Mouse (Mus musculus): ENCODE measurements around the gene Tmem178b. TPM values are rescaled to one million over a fixed set of nuclear protein-coding genes. Genes with fewer than 3 reads are reported as not detected.

Gene Tmem178b
- polyA plus RNA-seq, 1 experiment from 2014 or later, result 0.13 TPM

DNA sequence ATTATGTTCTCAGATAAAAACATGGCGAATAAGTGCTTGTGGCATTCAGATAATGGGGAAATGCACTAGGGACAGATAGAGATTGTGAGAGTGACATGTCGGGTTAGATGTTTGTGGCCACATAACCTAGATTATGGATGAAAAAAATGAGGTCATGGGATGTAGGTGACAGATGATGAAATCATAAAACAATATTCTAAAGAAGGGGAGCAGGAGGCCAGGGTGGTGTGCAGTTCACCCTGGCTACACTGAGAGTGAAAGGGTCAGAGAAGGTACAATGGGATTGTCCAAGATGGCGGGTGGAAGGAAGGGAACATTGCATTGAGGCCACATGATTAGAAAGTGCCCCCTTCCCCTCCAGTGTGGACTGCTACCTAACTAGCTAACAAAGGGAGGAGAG is 160.9 kb downstream of the Tmem178b start:
- WGBS, result 75% methylated on average over 3 of the region's 3 CpGs

DNA sequence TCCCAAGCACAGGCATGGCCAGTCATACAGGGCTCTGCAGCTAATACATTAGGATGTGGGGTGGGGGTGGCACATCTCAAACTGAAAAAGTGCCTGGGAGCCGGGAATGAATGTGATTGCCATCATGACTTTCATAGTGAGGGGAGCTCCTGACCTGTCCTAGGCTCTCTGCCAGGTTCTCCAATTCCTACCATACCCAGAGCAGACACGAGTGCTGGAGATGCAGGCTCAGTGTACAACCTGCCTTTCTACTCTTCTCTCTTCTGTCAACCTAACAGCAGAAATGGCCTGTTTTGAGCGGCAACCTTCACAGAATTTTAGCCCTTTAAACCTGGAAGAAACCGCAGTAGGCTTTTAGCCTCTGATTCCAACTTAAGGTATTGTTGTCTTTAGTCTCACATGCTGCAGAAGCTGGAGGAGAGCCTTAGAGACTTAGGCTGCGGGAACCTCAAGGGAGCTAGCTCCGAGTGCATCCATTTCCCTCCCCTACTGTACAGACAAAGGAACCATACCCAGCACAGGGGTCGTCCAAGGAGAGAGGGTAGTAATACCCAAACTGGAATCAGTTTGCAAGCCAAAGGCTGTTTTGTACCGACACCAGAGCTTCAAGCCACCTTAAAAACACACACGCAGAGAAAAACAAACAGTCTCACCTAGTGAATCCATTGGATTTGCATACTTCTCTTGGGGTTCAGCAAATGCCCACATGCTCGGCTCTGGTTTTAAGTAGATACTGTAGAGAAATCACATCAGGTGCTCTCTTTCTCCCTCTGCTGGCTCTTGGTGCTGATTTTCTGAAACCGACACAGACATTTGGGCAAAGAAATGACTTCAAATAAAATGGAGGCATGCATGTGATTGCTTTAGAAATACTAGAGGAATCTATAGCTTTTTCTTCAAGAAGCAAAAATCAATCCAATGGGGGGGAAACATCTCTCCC is 176.2 kb downstream of the Tmem178b start:
- 41% methylated on average over 11 of the region's 11 CpGs for WGBS
- no peak overlapping the region for H3K9ac ChIP-seq
- no peak for ATAC-seq (ENCODE audit: insufficient read depth)
- no peaks in the 10 kb centered on the region for H3K9me3 ChIP-seq (ENCODE audit: low read depth, low read length)
- DNase-seq, result peak; percentile 60
- peak; percentile 29; the same call in 1 of the 2 replicates for TF ChIP-seq CTCF (IDR thresholded peaks at IDR 0.05; ENCODE audit: low read depth)
- no peak overlapping the region for H3K4me2 ChIP-seq
- no peaks in the 10 kb centered on the region for H3K4me1 ChIP-seq (ENCODE audit: insufficient read depth)
- H3K27ac ChIP-seq (ENCODE audit: low read depth), result no peak overlapping the region
- no peak overlapping the region for H3K4me3 ChIP-seq (ENCODE audit: low read depth, low read length)
- H3K36me3 ChIP-seq (ENCODE audit: insufficient read depth), result no peaks in the 10 kb centered on the region
- H3K27me3 ChIP-seq (ENCODE audit: insufficient read depth, low read length), result no peaks in the 10 kb centered on the region

More for the DNA sequence above, 160.9 kb downstream of the Tmem178b start:
- Histone ChIP-seq H3K4me3 (ENCODE audit: low read depth, low read length) (no peak overlapping the region), H3K27ac (ENCODE audit: low read depth) (no peak overlapping the region), H3K36me3 (ENCODE audit: insufficient read depth) (no peaks in the 10 kb centered on the region), H3K9me3 (ENCODE audit: low read depth, low read length) (no peaks in the 10 kb centered on the region), H3K27me3 (ENCODE audit: insufficient read depth, low read length) (no peaks in the 10 kb centered on the region), H3K4me2 (no peak overlapping the region), H3K9ac (no peak overlapping the region), H3K4me1 (ENCODE audit: insufficient read depth) (no peaks in the 10 kb centered on the region)
- ATAC-seq (ENCODE audit: insufficient read depth) (no peak), DNase-seq (no peak)
- no peak for TF ChIP-seq CTCF (IDR thresholded peaks at IDR 0.05; ENCODE audit: low read depth)

DNA sequence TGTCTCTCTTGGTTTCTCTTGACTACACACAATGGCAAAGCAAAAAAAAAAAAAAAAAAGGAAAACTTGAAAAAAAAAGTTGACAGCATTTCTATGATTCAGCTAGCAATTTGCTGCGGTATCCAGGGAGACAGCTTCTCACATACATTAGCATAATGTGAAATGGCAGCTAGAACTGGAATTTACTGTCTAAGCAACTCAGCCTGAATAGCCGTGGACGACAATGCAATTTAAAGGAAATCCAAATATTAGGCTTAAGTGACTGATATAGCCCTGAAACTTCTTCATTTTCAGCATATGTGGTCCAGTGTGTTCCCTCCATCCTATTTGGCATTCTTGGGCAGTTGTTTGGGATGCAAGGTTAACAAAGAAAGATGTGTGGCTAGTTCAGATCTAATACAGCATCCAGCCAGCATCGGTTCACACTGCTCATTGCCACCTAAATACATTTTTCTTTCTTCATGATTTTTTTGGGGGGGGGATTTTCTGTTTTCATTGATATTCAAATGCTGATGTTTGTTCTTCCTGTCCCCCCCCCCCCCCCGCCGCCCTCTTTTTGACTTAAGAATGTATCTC is 176.9 kb downstream of the Tmem178b start:
- H3K36me3 ChIP-seq (ENCODE audit: insufficient read depth), result no peaks in the 10 kb centered on the region
- H3K4me2 ChIP-seq, result no peak overlapping the region
- DNase-seq, result no peak
- TF ChIP-seq CTCF (IDR thresholded peaks at IDR 0.05; ENCODE audit: low read depth), result no peak
- no peaks in the 10 kb centered on the region for H3K27me3 ChIP-seq (ENCODE audit: insufficient read depth, low read length)
- WGBS, result 72% methylated on average over 6 of the region's 6 CpGs
- H3K4me3 ChIP-seq (ENCODE audit: low read depth, low read length), result no peak overlapping the region
- H3K9me3 ChIP-seq (ENCODE audit: low read depth, low read length), result no peaks in the 10 kb centered on the region
- no peak overlapping the region for H3K27ac ChIP-seq (ENCODE audit: low read depth)
- H3K9ac ChIP-seq, result no peak overlapping the region
- no peak for ATAC-seq (ENCODE audit: insufficient read depth)
- no peaks in the 10 kb centered on the region for H3K4me1 ChIP-seq (ENCODE audit: insufficient read depth)

DNA sequence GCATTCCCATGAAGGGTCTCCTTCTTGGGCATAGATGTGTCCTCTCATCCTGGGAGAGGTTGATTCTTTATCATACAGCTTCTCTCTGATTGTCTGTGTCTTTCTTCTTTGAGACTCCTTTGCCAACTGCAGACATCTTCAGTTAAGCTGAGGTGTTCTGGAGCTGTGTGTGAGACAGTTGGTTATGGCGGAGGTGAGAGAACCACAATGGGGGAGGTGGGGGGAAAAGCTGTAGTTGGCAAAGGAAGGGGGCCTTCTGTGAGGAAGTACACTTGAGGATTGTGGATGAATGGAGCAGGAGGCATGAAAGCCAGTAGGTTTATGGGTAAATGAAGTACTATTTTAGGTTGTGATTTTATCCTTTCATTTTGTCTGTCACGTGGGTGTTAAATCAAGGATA is 178.6 kb downstream of the Tmem178b start:
- DNase-seq (no peak), ATAC-seq (ENCODE audit: insufficient read depth) (no peak)
- WGBS, result 69% methylated on average over 2 of the region's 2 CpGs
- Histone ChIP-seq H3K36me3 (ENCODE audit: insufficient read depth) (no peaks in the 10 kb centered on the region), H3K9me3 (ENCODE audit: low read depth, low read length) (no peaks in the 10 kb centered on the region), H3K27me3 (ENCODE audit: insufficient read depth, low read length) (no peaks in the 10 kb centered on the region), H3K27ac (ENCODE audit: low read depth) (no peak overlapping the region), H3K4me1 (ENCODE audit: insufficient read depth) (no peaks in the 10 kb centered on the region), H3K4me2 (no peak overlapping the region), H3K4me3 (ENCODE audit: low read depth, low read length) (no peak overlapping the region), H3K9ac (no peak overlapping the region)
- no peak for TF ChIP-seq CTCF (IDR thresholded peaks at IDR 0.05; ENCODE audit: low read depth)

DNA sequence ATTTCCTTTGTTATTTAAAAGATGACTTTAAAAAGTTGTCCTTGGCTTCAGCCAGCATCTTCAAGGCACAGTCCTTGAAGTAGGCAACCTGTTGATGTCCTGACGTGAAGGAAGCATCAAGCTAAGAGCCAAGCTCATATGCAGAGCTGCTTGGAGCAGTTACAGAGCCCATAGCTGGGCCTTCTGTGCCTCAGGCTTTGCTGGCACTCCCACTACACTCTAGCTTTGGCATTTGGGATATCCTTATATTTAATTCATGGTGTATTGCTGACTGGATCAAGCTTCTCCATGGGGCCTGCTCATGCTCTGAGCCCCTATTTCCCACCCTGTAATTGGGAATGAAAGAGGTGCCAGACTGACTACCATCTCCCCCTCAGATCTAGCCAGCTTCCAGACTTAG is 179.5 kb downstream of the Tmem178b start:
- Histone ChIP-seq H3K27ac (ENCODE audit: low read depth) (no peak overlapping the region), H3K9ac (no peak overlapping the region), H3K4me1 (ENCODE audit: insufficient read depth) (no peaks in the 10 kb centered on the region), H3K36me3 (ENCODE audit: insufficient read depth) (no peaks in the 10 kb centered on the region), H3K4me2 (no peak overlapping the region), H3K27me3 (ENCODE audit: insufficient read depth, low read length) (no peaks in the 10 kb centered on the region), H3K9me3 (ENCODE audit: low read depth, low read length) (no peaks in the 10 kb centered on the region), H3K4me3 (ENCODE audit: low read depth, low read length) (no peak overlapping the region)
- TF ChIP-seq CTCF (IDR thresholded peaks at IDR 0.05; ENCODE audit: low read depth), result no peak
- ATAC-seq (ENCODE audit: insufficient read depth) (no peak), DNase-seq (no peak)
- WGBS, result 91% methylated on average over 1 of the region's 1 CpGs

DNA sequence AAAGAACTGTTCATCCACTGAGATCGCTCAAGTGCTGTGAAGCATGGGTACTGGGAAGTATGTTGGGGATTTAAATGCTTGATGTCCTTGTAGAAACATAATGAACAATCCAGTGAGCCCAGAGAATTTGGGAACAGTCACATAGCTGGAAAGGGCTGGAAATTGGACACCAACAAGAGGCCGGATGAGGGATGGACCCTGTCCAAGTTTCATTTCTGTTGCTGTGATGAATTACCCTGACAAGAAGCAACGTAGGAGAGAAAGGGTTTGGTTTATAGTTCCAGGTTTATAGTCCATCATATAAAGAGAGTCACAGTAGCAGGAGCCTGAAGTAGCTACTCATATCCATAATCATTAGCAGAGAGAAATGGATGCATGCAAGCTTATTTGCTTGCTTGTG is 186.4 kb downstream of the Tmem178b start:
- no peak overlapping the region for H3K4me2 ChIP-seq
- no peak overlapping the region for H3K9ac ChIP-seq
- H3K9me3 ChIP-seq (ENCODE audit: low read depth, low read length), result no peaks in the 10 kb centered on the region
- H3K4me1 ChIP-seq (ENCODE audit: insufficient read depth), result no peaks in the 10 kb centered on the region
- TF ChIP-seq CTCF (IDR thresholded peaks at IDR 0.05; ENCODE audit: low read depth), result no peak
- H3K27me3 ChIP-seq (ENCODE audit: insufficient read depth, low read length), result no peaks in the 10 kb centered on the region
- no peaks in the 10 kb centered on the region for H3K36me3 ChIP-seq (ENCODE audit: insufficient read depth)
- H3K4me3 ChIP-seq (ENCODE audit: low read depth, low read length), result no peak overlapping the region
- DNase-seq (peak; percentile 20), ATAC-seq (ENCODE audit: insufficient read depth) (no peak)
- 48% methylated on average over 3 of the region's 3 CpGs for WGBS
- H3K27ac ChIP-seq (ENCODE audit: low read depth), result no peak overlapping the region

Measured in lung, embryonic 14.5 days (tissue).